Mouse (Mus musculus) adrenal gland, postnatal 10 days (tissue): ENCODE results near the gene Sec24d. TPM values are rescaled to one million over a fixed set of nuclear protein-coding genes. Genes with fewer than 3 reads are reported as not detected.
"Not testable (repeated sequence)": the region's sequence is repeated elsewhere in the genome, so short reads cannot be mapped to it uniquely, and the experiment has no call there.

ENCODE experiments used
- DNase-seq: peaks from one replicate; pipeline ENCODE4 v3.0.0; 2021; ENCODE audit warnings: mixed read lengths
- total RNA-seq, 2 experiments: library from RNA; stranded (reverse); gene quantifications; 2 replicates each; pipeline ENCODE4 v1.2.3; 2021

The Sec24d gene
- total RNA-seq, 2 experiments from 2014 or later: 67.3 to 84.2 TPM

GRCm38 (mm10) chr3:123338666-123339195 lies 71.5 kb downstream of the Sec24d start:
- no peak for DNase-seq

GRCm38 (mm10) chr3:123341049-123341448 lies 73.8 kb downstream of the Sec24d start:
- DNase-seq: no peak

GRCm38 (mm10) chr3:123343690-123344089 lies 76.4 kb downstream of the Sec24d start:
- DNase-seq: no peak

GRCm38 (mm10) chr3:123348080-123348802 lies 81.0 kb downstream of the Sec24d start:
- DNase-seq: no peak

- DNase-seq: no peak
These were observed 83.3 kb downstream of the Sec24d start for GRCm38 (mm10) chr3:123350602-123351001.

- DNase-seq: no peak
These were observed 84.3 kb downstream of the Sec24d start for GRCm38 (mm10) chr3:123351519-123351918.

GRCm38 (mm10) chr3:123353183-123353582 lies 85.9 kb downstream of the Sec24d start:
- peak; percentile 45 for DNase-seq

GRCm38 (mm10) chr3:123353661-123354060 lies 86.4 kb downstream of the Sec24d start:
- DNase-seq: no peak

- no peak for DNase-seq
These were observed 87.1 kb downstream of the Sec24d start for GRCm38 (mm10) chr3:123354388-123354787.

GRCm38 (mm10) chr3:123356377-123356991 lies 89.2 kb downstream of the Sec24d start:
- DNase-seq: no peak

GRCm38 (mm10) chr3:123366820-123367219 lies 99.6 kb downstream of the Sec24d start:
- DNase-seq: not testable (repeated sequence)

GRCm38 (mm10) chr3:123369161-123369560 lies 101.9 kb downstream of the Sec24d start:
- no peak for DNase-seq

GRCm38 (mm10) chr3:123370927-123371326 lies 103.7 kb downstream of the Sec24d start:
- no peak for DNase-seq

- peak; percentile 78 for DNase-seq
These were observed 104.7 kb downstream of the Sec24d start for GRCm38 (mm10) chr3:123371766-123372535.

- no peak for DNase-seq
These were observed 109.3 kb downstream of the Sec24d start for GRCm38 (mm10) chr3:123376562-123376961.

GRCm38 (mm10) chr3:123384435-123384834 lies 117.2 kb downstream of the Sec24d start:
- no peak for DNase-seq

- no peak for DNase-seq
These were observed 117.8 kb downstream of the Sec24d start for GRCm38 (mm10) chr3:123385118-123385485.

- peak; percentile 97 for DNase-seq
These were observed 118.4 kb downstream of the Sec24d start, which contains the start of gene Mettl14 for GRCm38 (mm10) chr3:123385486-123386156. Mettl14 (minus strand) TSS chr3:123386108.

- DNase-seq: not testable (repeated sequence)
These were observed 119.0 kb downstream of the Sec24d start for GRCm38 (mm10) chr3:123386157-123386780.

- DNase-seq: no peak
These were observed 123.9 kb downstream of the Sec24d start for GRCm38 (mm10) chr3:123391180-123391579.

GRCm38 (mm10) chr3:123395611-123396010 lies 128.4 kb downstream of the Sec24d start:
- DNase-seq: no peak
